Mouse (Mus musculus): Measurements from ENCODE around the gene Tubb2b. TPM values are rescaled to one million over a fixed set of nuclear protein-coding genes. Genes with fewer than 3 reads are reported as not detected.
A peak's percentile ranks its signal among the peaks of the same experiment; 100 is the strongest.

Tubb2b gene
- polyA plus RNA-seq, 1 experiment: 0.46 TPM

DNA sequence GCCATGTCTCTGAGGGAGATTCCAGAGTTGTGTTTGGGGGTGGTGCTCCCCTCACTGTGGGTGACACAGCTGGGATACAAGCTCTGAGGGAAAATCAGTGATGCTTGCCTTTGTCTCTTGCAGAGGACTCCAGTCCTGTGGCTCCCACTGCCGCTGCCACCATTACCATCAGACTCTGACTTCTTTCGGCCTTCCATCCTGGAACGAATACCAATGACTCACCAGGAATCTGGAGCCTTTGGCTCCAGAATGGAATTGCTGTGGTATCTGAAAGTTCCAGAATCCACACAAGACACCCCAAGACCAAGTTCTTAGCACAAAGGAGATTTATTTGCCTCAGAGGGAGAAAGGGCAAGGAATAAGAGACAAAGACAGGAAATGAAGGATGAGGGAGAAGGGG lies 17.2 kb downstream of the Tubb2b start:
- no peak for TF ChIP-seq CTCF (IDR thresholded peaks at IDR 0.05; ENCODE audit: control insufficient read depth, insufficient read depth, insufficient replicate concordance, low read depth, low read length)
- no peak overlapping the region for H3K27ac ChIP-seq (ENCODE audit: control insufficient read depth, insufficient read depth, low read depth, low read length)
- peak overlapping the region; percentile 71 for H3K4me3 ChIP-seq (ENCODE audit: control insufficient read depth, low read depth, low read length)
- no peaks in the 10 kb centered on the region for H3K27me3 ChIP-seq (ENCODE audit: control insufficient read depth, insufficient read depth, low read length)
- H3K4me1 ChIP-seq (ENCODE audit: control insufficient read depth, insufficient read depth, low read length): peaks cover 2% of the 10 kb centered on the region
- no peaks in the 10 kb centered on the region for H3K36me3 ChIP-seq (ENCODE audit: control insufficient read depth, insufficient read depth, low read length)

DNA sequence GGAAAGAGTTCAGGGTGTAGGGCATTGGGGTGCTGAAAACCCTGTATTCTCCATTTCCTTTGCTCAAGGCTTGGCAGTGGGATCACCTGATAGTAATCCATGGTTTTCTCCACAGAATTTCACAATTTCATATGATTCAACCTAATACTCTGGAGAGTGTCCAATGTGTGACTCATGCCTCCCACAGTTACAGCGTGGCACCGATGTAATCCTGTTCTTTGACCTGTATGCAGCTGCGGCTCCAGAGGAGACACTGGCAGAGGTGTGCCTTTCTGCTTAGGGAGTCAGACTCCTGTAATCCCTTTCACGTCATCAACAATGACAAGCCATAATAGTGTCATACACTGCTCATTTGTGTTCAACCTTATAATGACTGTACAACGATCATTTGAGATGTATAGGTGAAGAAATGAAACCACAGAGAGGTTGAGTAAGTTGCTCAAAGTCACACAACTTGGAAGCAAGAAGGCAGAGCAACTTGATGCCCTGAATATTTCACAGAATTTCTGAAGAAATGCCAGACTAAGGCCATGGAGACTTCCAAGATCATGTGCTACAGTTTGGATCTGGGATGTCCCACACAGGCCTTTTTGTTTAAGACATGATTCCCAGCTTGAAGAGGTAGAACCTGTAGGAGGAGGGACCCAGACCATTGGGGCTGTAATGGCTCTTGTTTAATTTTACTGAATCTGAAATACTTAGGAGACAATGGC lies 17.7 kb downstream of the Tubb2b start:
- TF ChIP-seq CTCF (IDR thresholded peaks at IDR 0.05; ENCODE audit: control insufficient read depth, insufficient read depth, insufficient replicate concordance, low read depth, low read length): no peak
- TF ChIP-seq POLR2A (IDR thresholded peaks at IDR 0.05; ENCODE audit: control insufficient read depth, low read depth, low read length): no peak
- Histone ChIP-seq H3K4me1 (ENCODE audit: control insufficient read depth, insufficient read depth, low read length) (peaks cover 2% of the 10 kb centered on the region), H3K4me3 (ENCODE audit: control insufficient read depth, low read depth, low read length) (peak overlapping the region; percentile 71), H3K27me3 (ENCODE audit: control insufficient read depth, insufficient read depth, low read length) (no peaks in the 10 kb centered on the region), H3K27ac (ENCODE audit: control insufficient read depth, insufficient read depth, low read depth, low read length) (no peak overlapping the region), H3K36me3 (ENCODE audit: control insufficient read depth, insufficient read depth, low read length) (no peaks in the 10 kb centered on the region)

DNA sequence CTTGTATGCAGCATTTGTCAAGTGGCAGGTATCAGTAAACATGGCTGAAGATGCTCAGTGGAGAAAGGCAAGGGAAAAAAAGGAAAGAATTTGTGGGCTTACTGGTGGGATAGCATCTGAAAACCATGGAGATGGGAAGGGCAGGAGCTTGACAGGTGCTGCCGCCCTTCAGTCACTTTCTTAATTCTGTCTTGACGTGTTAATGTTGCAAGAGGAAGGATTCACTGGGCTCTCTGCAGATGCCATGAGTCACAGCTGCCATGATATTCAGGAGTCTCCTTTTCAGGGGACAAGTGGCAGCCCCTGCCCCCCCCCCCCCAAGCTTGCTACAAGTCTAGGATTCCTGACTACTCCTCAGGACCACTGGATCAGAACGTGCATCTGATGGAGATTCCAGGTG lies 18.4 kb downstream of the Tubb2b start:
- H3K36me3 ChIP-seq (ENCODE audit: control insufficient read depth, insufficient read depth, low read length): no peaks in the 10 kb centered on the region
- no peak for TF ChIP-seq POLR2A (IDR thresholded peaks at IDR 0.05; ENCODE audit: control insufficient read depth, low read depth, low read length)
- no peak overlapping the region for H3K27ac ChIP-seq (ENCODE audit: control insufficient read depth, insufficient read depth, low read depth, low read length)
- H3K27me3 ChIP-seq (ENCODE audit: control insufficient read depth, insufficient read depth, low read length): no peaks in the 10 kb centered on the region
- peak overlapping the region; percentile 71 for H3K4me3 ChIP-seq (ENCODE audit: control insufficient read depth, low read depth, low read length)
- H3K4me1 ChIP-seq (ENCODE audit: control insufficient read depth, insufficient read depth, low read length): peaks cover 2% of the 10 kb centered on the region

GRCm38 (mm10) chr13:34111019-34111418 lies 19.2 kb downstream of the Tubb2b start:
- Histone ChIP-seq H3K27ac (ENCODE audit: control insufficient read depth, insufficient read depth, low read depth, low read length) (no peak overlapping the region), H3K36me3 (ENCODE audit: control insufficient read depth, insufficient read depth, low read length) (no peaks in the 10 kb centered on the region)

GRCm38 (mm10) chr13:34109677-34110058 lies 20.6 kb downstream of the Tubb2b start:
- H3K36me3 ChIP-seq (ENCODE audit: control insufficient read depth, insufficient read depth, low read length): no peaks in the 10 kb centered on the region
- no peak overlapping the region for H3K27ac ChIP-seq (ENCODE audit: control insufficient read depth, insufficient read depth, low read depth, low read length)
- TF ChIP-seq POLR2A (IDR thresholded peaks at IDR 0.05; ENCODE audit: control insufficient read depth, low read depth, low read length) (no peak), CTCF (IDR thresholded peaks at IDR 0.05; ENCODE audit: control insufficient read depth, insufficient read depth, insufficient replicate concordance, low read depth, low read length) (no peak)

More at GRCm38 (mm10) chr13:34111019-34111418, 19.2 kb downstream of the Tubb2b start:
- Histone ChIP-seq H3K4me3 (ENCODE audit: control insufficient read depth, low read depth, low read length) (peak overlapping the region; percentile 71), H3K4me1 (ENCODE audit: control insufficient read depth, insufficient read depth, low read length) (peaks cover 2% of the 10 kb centered on the region), H3K27me3 (ENCODE audit: control insufficient read depth, insufficient read depth, low read length) (no peaks in the 10 kb centered on the region)
- TF ChIP-seq POLR2A (IDR thresholded peaks at IDR 0.05; ENCODE audit: control insufficient read depth, low read depth, low read length) (no peak), CTCF (IDR thresholded peaks at IDR 0.05; ENCODE audit: control insufficient read depth, insufficient read depth, insufficient replicate concordance, low read depth, low read length) (no peak)

GRCm38 (mm10) chr13:34109035-34109676 lies 21.1 kb downstream of the Tubb2b start:
- H3K4me1 ChIP-seq (ENCODE audit: control insufficient read depth, insufficient read depth, low read length): peaks cover 2% of the 10 kb centered on the region
- no peaks in the 10 kb centered on the region for H3K36me3 ChIP-seq (ENCODE audit: control insufficient read depth, insufficient read depth, low read length)
- TF ChIP-seq CTCF (IDR thresholded peaks at IDR 0.05; ENCODE audit: control insufficient read depth, insufficient read depth, insufficient replicate concordance, low read depth, low read length): no peak
- TF ChIP-seq POLR2A (IDR thresholded peaks at IDR 0.05; ENCODE audit: control insufficient read depth, low read depth, low read length): no peak

More at GRCm38 (mm10) chr13:34109677-34110058, 20.6 kb downstream of the Tubb2b start:
- Histone ChIP-seq H3K4me3 (ENCODE audit: control insufficient read depth, low read depth, low read length) (no peak overlapping the region), H3K27me3 (ENCODE audit: control insufficient read depth, insufficient read depth, low read length) (no peaks in the 10 kb centered on the region), H3K4me1 (ENCODE audit: control insufficient read depth, insufficient read depth, low read length) (peaks cover 2% of the 10 kb centered on the region)

GRCm38 (mm10) chr13:34106999-34107398 lies 23.3 kb downstream of the Tubb2b start:
- no peak overlapping the region for H3K4me3 ChIP-seq (ENCODE audit: control insufficient read depth, low read depth, low read length)
- H3K36me3 ChIP-seq (ENCODE audit: control insufficient read depth, insufficient read depth, low read length): no peaks in the 10 kb centered on the region
- H3K27me3 ChIP-seq (ENCODE audit: control insufficient read depth, insufficient read depth, low read length): no peaks in the 10 kb centered on the region
- no peak for TF ChIP-seq CTCF (IDR thresholded peaks at IDR 0.05; ENCODE audit: control insufficient read depth, insufficient read depth, insufficient replicate concordance, low read depth, low read length)
- no peak for TF ChIP-seq POLR2A (IDR thresholded peaks at IDR 0.05; ENCODE audit: control insufficient read depth, low read depth, low read length)
- no peak overlapping the region for H3K27ac ChIP-seq (ENCODE audit: control insufficient read depth, insufficient read depth, low read depth, low read length)
- no peaks in the 10 kb centered on the region; the same call in 1 of the 2 replicates for H3K4me1 ChIP-seq (ENCODE audit: control insufficient read depth, insufficient read depth, low read length)

More at GRCm38 (mm10) chr13:34109035-34109676, 21.1 kb downstream of the Tubb2b start:
- H3K4me3 ChIP-seq (ENCODE audit: control insufficient read depth, low read depth, low read length): no peak overlapping the region
- no peak overlapping the region for H3K27ac ChIP-seq (ENCODE audit: control insufficient read depth, insufficient read depth, low read depth, low read length)
- no peaks in the 10 kb centered on the region for H3K27me3 ChIP-seq (ENCODE audit: control insufficient read depth, insufficient read depth, low read length)
